Mouse (Mus musculus) midbrain, embryonic 16.5 days (tissue): ENCODE measurements around the gene Ralbp1. TPM values are rescaled to one million over a fixed set of nuclear protein-coding genes. Genes with fewer than 3 reads are reported as not detected.

ENCODE experiments used
- ATAC-seq: fragments of 200-750 bp; cut with Nextera tagmentation; 2 replicates; pipeline ENCODE4 v1.8.0; 2017; ENCODE audit warnings: moderate TSS enrichment
- H3K27ac ChIP-seq: fragments of 300-500 bp; sonication (generic); 2 replicates; pipeline ENCODE4 v1.5.1; 2014; ENCODE audit warnings: mild to moderate bottlenecking, low read length, mixed read lengths
- H3K27me3 ChIP-seq: fragments of 300-500 bp; sonication (generic); 2 replicates; pipeline ENCODE4 v1.6.1; 2014; ENCODE audit warnings: low read depth, low read length, mixed read lengths; ENCODE audit not compliant: control insufficient read depth, insufficient read depth
- H3K36me3 ChIP-seq: fragments of 300-500 bp; sonication (generic); 2 replicates; pipeline ENCODE4 v1.6.1; 2014; ENCODE audit warnings: mild to moderate bottlenecking, low read length, moderate library complexity, mixed read lengths; ENCODE audit not compliant: control insufficient read depth, insufficient read depth
- H3K4me1 ChIP-seq: fragments of 300-500 bp; sonication (generic); 2 replicates; pipeline ENCODE4 v1.6.1; 2014; ENCODE audit warnings: mild to moderate bottlenecking, low read length, mixed read lengths; ENCODE audit not compliant: control insufficient read depth, insufficient read depth
- H3K4me2 ChIP-seq: fragments of 300-500 bp; sonication (generic); 2 replicates; pipeline ENCODE4 v1.6.1; 2014; ENCODE audit warnings: mild to moderate bottlenecking, low read length, mixed read lengths
- H3K4me3 ChIP-seq: fragments of 300-500 bp; sonication (generic); 2 replicates; pipeline ENCODE4 v1.5.1; 2014; ENCODE audit warnings: low read depth, mild to moderate bottlenecking, low read length, moderate library complexity, mixed read lengths
- H3K9ac ChIP-seq: fragments of 300-500 bp; sonication (generic); 2 replicates; pipeline ENCODE4 v1.6.1; 2014; ENCODE audit warnings: low read depth, low read length, mixed read lengths
- H3K9me3 ChIP-seq: fragments of 300-500 bp; sonication (generic); replicated peaks from 2 replicates; pipeline ENCODE4 v1.6.1; 2014; ENCODE audit warnings: mild to moderate bottlenecking, low read length, mixed read lengths; ENCODE audit not compliant: control insufficient read depth, poor library complexity, severe bottlenecking
- WGBS: fragments of 180-500 bp; shearing (Covaris S2); extraction: QIAGEN DNeasy Blood & Tissue Kit; methylation state at CpG from one replicate; pipeline ENCODE4 v1.1.7; 2014; 5-methylcytosine and 5-hydroxymethylcytosine counted together
- polyA plus RNA-seq: library from polyadenylated mRNA; unstranded; fragments of >200 nt; fragmentation: Nextera tagmentation; extraction: Ambion mirVana; gene quantifications from 2 replicates; pipeline ENCODE4 v1.2.1, GENCODE M21; 2015

Gene Ralbp1
- polyA plus RNA-seq, 1 experiment from 2014 or later = 50.2 TPM

DNA sequence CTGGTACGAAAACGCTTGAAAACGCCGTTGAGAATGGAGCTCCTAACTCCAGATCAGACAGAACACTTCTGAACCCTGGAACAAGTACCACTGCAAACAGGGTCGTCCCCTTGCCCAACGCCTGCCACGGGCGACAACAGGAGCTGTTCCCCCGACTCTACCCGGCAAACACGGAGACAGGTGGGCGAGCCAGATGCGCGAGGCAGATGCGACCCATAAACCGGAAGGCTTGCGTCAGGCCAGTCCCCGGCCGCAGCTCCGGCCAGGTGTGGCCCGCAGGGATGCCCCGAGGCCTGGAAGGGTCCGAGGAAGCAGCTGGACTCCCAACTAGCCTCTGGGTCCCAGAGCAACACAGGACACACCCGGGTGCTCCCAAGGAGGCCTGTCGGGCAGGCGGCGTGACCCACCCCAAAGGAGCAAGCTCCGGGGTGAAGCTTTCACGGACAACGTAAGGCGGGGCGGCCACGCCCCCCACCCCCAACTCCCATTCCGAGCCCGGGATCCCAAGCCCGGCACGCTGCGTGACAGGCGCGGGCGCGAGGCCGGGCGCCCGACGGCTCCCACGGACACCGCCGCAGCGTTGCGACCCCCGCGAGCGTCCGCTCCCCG is 1.4 kb downstream of the Ralbp1 start:
- Histone ChIP-seq H3K27me3 (no peaks in the 10 kb centered on the region), H3K9ac (peak overlapping the region; percentile 93), H3K9me3 (no peaks in the 10 kb centered on the region), H3K36me3 (no peaks in the 10 kb centered on the region), H3K4me2 (peak overlapping the region; percentile 92), H3K4me3 (peak overlapping the region; percentile 96), H3K27ac (peak overlapping the region; percentile 92), H3K4me1 (peaks cover 28% of the 10 kb centered on the region)
- ATAC-seq = peak; percentile 37
- WGBS = under 1% methylated on average over 50 of the region's 56 CpGs

DNA sequence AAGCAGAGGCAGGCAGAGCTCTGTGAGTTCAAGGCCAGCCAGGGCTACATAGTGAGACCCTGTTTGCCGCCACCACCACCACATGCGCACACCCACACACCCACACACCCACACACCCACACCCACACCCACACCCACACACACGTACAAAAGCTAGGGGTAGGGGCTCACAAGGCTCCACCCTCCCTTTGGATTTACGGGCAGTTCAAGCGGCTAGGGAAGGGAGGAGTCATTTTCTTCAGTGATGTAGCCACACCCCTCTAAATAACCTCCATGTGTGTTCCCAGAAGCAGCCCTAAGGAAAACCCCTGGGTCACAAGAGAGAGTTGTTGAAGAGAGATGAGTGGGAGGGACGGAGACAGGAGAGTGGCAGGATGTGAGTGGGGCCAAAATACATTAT is 8.6 kb downstream of the Ralbp1 start:
- H3K9me3 ChIP-seq = no peaks in the 10 kb centered on the region
- no peak for ATAC-seq
- 85% methylated on average over 6 of the region's 6 CpGs for WGBS

GRCm38 (mm10) chr17:65873834-65874233 is 11.8 kb downstream of the Ralbp1 start:
- ATAC-seq = no peak
- no peaks in the 10 kb centered on the region for H3K36me3 ChIP-seq
- H3K9me3 ChIP-seq = no peaks in the 10 kb centered on the region
- no peak overlapping the region for H3K27ac ChIP-seq
- peaks cover 8% of the 10 kb centered on the region; the same call in 1 of the 2 replicates for H3K4me1 ChIP-seq
- no peak overlapping the region for H3K4me3 ChIP-seq
- H3K4me2 ChIP-seq = no peak overlapping the region
- no peaks in the 10 kb centered on the region for H3K27me3 ChIP-seq
- no peak overlapping the region for H3K9ac ChIP-seq
- 96% methylated on average over 11 of the region's 11 CpGs for WGBS

More for the DNA sequence above, 8.6 kb downstream of the Ralbp1 start:
- Histone ChIP-seq H3K9ac (no peak overlapping the region), H3K4me3 (no peak overlapping the region), H3K4me2 (no peak overlapping the region), H3K27ac (no peak overlapping the region), H3K36me3 (no peaks in the 10 kb centered on the region), H3K4me1 (peaks cover 5% of the 10 kb centered on the region; the same call in 1 of the 2 replicates), H3K27me3 (no peaks in the 10 kb centered on the region)

DNA sequence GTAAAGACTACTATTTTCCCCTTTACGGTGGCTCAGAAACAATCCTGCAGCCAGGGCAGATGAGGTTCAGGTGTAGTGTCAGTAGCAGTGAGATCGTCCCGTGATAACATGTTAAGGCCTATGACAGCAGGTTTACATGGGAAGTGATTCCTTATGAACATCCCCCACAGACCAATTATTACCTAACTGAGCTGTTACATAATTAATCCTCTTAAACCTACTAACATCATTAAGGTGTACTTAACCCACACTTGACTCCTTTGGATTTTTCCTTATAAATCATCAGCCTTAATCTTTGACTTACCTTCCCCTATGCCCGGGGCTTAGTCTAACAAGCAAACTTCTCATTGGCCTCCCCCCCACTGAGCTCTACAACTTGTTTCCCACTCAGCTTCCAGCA is 12.4 kb downstream of the Ralbp1 start:
- H3K4me2 ChIP-seq = no peak overlapping the region
- no peak overlapping the region for H3K27ac ChIP-seq
- H3K27me3 ChIP-seq = no peaks in the 10 kb centered on the region
- no peaks in the 10 kb centered on the region for H3K9me3 ChIP-seq
- H3K4me3 ChIP-seq = no peak overlapping the region
- peaks cover 8% of the 10 kb centered on the region; the same call in 1 of the 2 replicates for H3K4me1 ChIP-seq
- 71% methylated on average over 4 of the region's 4 CpGs for WGBS
- no peak for ATAC-seq
- H3K9ac ChIP-seq = no peak overlapping the region
- no peaks in the 10 kb centered on the region for H3K36me3 ChIP-seq

- ATAC-seq = no peak
- Histone ChIP-seq H3K4me3 (no peak overlapping the region), H3K4me2 (no peak overlapping the region), H3K9me3 (no peaks in the 10 kb centered on the region), H3K36me3 (no peaks in the 10 kb centered on the region), H3K27me3 (no peaks in the 10 kb centered on the region), H3K27ac (no peak overlapping the region), H3K9ac (no peak overlapping the region), H3K4me1 (peaks cover 8% of the 10 kb centered on the region; the same call in 1 of the 2 replicates)
- 37% methylated on average over 6 of the region's 6 CpGs for WGBS
These were observed 12.9 kb downstream of the Ralbp1 start for GRCm38 (mm10) chr17:65872652-65873051.

- Histone ChIP-seq H3K4me1 (peaks cover 8% of the 10 kb centered on the region; the same call in 1 of the 2 replicates), H3K27ac (no peak overlapping the region), H3K9ac (no peak overlapping the region), H3K9me3 (no peaks in the 10 kb centered on the region), H3K36me3 (no peaks in the 10 kb centered on the region), H3K4me2 (no peak overlapping the region), H3K4me3 (no peak overlapping the region), H3K27me3 (no peaks in the 10 kb centered on the region)
- 66% methylated on average over 6 of the region's 6 CpGs for WGBS
- ATAC-seq = no peak
These were observed 13.5 kb downstream of the Ralbp1 start for GRCm38 (mm10) chr17:65872051-65872450.

- ATAC-seq = no peak
- peak overlapping the region; percentile 7; the same call in 1 of the 2 replicates for H3K27ac ChIP-seq
- H3K4me2 ChIP-seq = no peak overlapping the region
- H3K4me1 ChIP-seq = peaks cover 8% of the 10 kb centered on the region; the same call in 1 of the 2 replicates
- H3K36me3 ChIP-seq = no peaks in the 10 kb centered on the region
- H3K4me3 ChIP-seq = no peak overlapping the region
- no peaks in the 10 kb centered on the region for H3K9me3 ChIP-seq
- H3K9ac ChIP-seq = no peak overlapping the region
- 44% methylated on average over 5 of the region's 5 CpGs for whole genome bisulfite sequencing
- H3K27me3 ChIP-seq = no peaks in the 10 kb centered on the region
These were observed 14.0 kb downstream of the Ralbp1 start for GRCm38 (mm10) chr17:65871641-65872041.

- H3K27ac ChIP-seq = no peak overlapping the region
- no peak overlapping the region for H3K9ac ChIP-seq
- H3K9me3 ChIP-seq = no peaks in the 10 kb centered on the region
- H3K4me3 ChIP-seq = no peak overlapping the region
- H3K36me3 ChIP-seq = no peaks in the 10 kb centered on the region
- no peaks in the 10 kb centered on the region for H3K27me3 ChIP-seq
- WGBS = 42% methylated on average over 4 of the region's 4 CpGs
- ATAC-seq = no peak
- H3K4me1 ChIP-seq = peaks cover 10% of the 10 kb centered on the region; the same call in 1 of the 2 replicates
- H3K4me2 ChIP-seq = no peak overlapping the region
These were observed 15.5 kb downstream of the Ralbp1 start for GRCm38 (mm10) chr17:65870146-65870545.

DNA sequence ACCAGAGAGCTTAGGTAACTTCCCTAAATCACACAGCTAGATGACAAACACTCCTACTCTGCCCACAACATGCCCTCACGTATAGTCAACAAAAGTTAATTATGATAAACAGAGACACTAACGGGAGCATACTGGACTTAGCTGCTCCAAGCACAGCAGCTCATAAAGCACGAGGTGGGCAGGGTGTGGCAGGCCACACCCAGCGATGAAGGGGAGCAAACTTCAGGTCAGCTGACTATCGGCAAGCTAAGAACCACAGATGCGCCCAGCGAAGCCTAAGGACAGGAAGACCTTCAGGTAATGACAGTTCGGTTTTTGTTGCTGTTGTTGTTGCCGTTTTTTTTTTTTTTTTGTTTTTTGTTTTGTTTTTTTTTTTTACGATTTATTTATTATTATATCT is 15.9 kb downstream of the Ralbp1 start:
- H3K27me3 ChIP-seq = no peaks in the 10 kb centered on the region
- 92% methylated on average over 10 of the region's 10 CpGs for WGBS

More for the DNA sequence above, 15.9 kb downstream of the Ralbp1 start:
- Histone ChIP-seq H3K27ac (no peak overlapping the region), H3K4me3 (no peak overlapping the region), H3K9ac (no peak overlapping the region), H3K4me2 (no peak overlapping the region), H3K36me3 (no peaks in the 10 kb centered on the region), H3K9me3 (no peaks in the 10 kb centered on the region), H3K4me1 (peaks cover 10% of the 10 kb centered on the region; the same call in 1 of the 2 replicates)
- no peak for ATAC-seq
